Mouse (Mus musculus) limb, embryonic 12.5 days (tissue): Measurements from ENCODE around the gene Tbc1d19. TPM values are rescaled to one million over a fixed set of nuclear protein-coding genes. Genes with fewer than 3 reads are reported as not detected.
A peak's percentile ranks its signal among the peaks of the same experiment; 100 is the strongest.

Experiments
- ATAC-seq: fragments of 200-750 bp; cut with Nextera tagmentation; 2 replicates; pipeline ENCODE4 v1.8.0; 2017; ENCODE audit warnings: low read depth, moderate TSS enrichment; ENCODE audit not compliant: insufficient number of reproducible peaks, insufficient read depth, low FRiP score, low TSS enrichment
- H3K27ac ChIP-seq: fragments of 300-500 bp; sonication (generic); 2 replicates; pipeline ENCODE4 v1.5.1; 2016; ENCODE audit warnings: mild to moderate bottlenecking, moderate library complexity
- H3K27me3 ChIP-seq: fragments of 300-500 bp; sonication (generic); 2 replicates; pipeline ENCODE4 v1.6.1; 2016; ENCODE audit warnings: mild to moderate bottlenecking, moderate library complexity
- H3K36me3 ChIP-seq: fragments of 300-500 bp; sonication (generic); 2 replicates; pipeline ENCODE4 v1.6.1; 2016; ENCODE audit warnings: mild to moderate bottlenecking, moderate library complexity
- H3K4me1 ChIP-seq: fragments of 300-500 bp; sonication (generic); replicated peaks from 2 replicates; pipeline ENCODE4 v1.6.1; 2016
- H3K4me2 ChIP-seq: fragments of 300-500 bp; sonication (generic); 2 replicates; pipeline ENCODE4 v1.6.1; 2016; ENCODE audit warnings: mild to moderate bottlenecking, moderate library complexity
- H3K4me3 ChIP-seq: fragments of 300-500 bp; sonication (generic); replicated peaks from 2 replicates; pipeline ENCODE4 v1.5.1; 2016; ENCODE audit warnings: mild to moderate bottlenecking
- H3K9ac ChIP-seq: fragments of 300-500 bp; sonication (generic); replicated peaks from 2 replicates; pipeline ENCODE4 v1.6.1; 2016; ENCODE audit warnings: mild to moderate bottlenecking, moderate library complexity
- H3K9me3 ChIP-seq: fragments of 300-500 bp; sonication (generic); 2 replicates; pipeline ENCODE4 v1.6.1; 2016; ENCODE audit warnings: mild to moderate bottlenecking, moderate library complexity
- WGBS: fragments of 180-500 bp; shearing (Covaris S2); methylation state at CpG from one replicate; pipeline ENCODE4 v1.1.7; 2016; 5-methylcytosine and 5-hydroxymethylcytosine counted together
- polyA plus RNA-seq: library from polyadenylated mRNA; unstranded; fragments of >200 nt; fragmentation: Nextera tagmentation; extraction: Ambion mirVana; gene quantifications from 2 replicates; pipeline ENCODE4 v1.2.1, GENCODE M21; 2016

The Tbc1d19 gene
- polyA plus RNA-seq, 1 experiment from 2014 or later, result 45.8 TPM

DNA sequence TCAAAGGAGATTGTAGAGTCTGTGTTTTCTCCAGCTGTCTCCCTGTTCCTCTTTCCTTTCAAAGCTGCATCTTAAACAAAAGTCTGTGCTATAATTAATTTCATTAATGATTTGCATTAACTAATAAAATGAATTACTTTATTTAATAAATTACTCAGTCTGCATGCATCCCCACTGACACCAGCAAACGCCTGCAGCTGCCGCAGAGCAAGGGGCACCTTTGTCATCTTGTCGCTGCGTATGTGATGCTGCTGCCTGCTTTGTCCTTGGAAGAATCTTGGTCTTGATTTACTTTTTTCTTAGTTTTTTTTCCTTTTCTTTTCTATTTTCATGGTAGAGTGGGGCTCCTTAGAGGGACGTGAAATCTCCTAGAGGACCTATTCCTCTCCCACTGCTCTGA is 43.2 kb downstream of the Tbc1d19 start:
- Histone ChIP-seq H3K36me3 (peaks cover 24% of the 10 kb centered on the region), H3K4me2 (no peak overlapping the region), H3K9me3 (no peaks in the 10 kb centered on the region), H3K9ac (no peak overlapping the region), H3K4me1 (no peaks in the 10 kb centered on the region), H3K27me3 (no peaks in the 10 kb centered on the region), H3K4me3 (no peak overlapping the region), H3K27ac (no peak overlapping the region)
- WGBS, result 82% methylated on average over 5 of the region's 5 CpGs
- ATAC-seq, result no peak

GRCm38 (mm10) chr5:53854561-53854960 is 45.2 kb downstream of the Tbc1d19 start:
- no peak for ATAC-seq
- no peak overlapping the region for H3K4me3 ChIP-seq
- no peak overlapping the region for H3K4me2 ChIP-seq
- no peak overlapping the region for H3K9ac ChIP-seq
- H3K36me3 ChIP-seq, result peaks cover 28% of the 10 kb centered on the region
- H3K9me3 ChIP-seq, result no peaks in the 10 kb centered on the region
- H3K27me3 ChIP-seq, result no peaks in the 10 kb centered on the region
- no peak overlapping the region for H3K27ac ChIP-seq
- 88% methylated on average over 6 of the region's 6 CpGs for WGBS
- H3K4me1 ChIP-seq, result no peaks in the 10 kb centered on the region

- no peak overlapping the region for H3K4me3 ChIP-seq
- no peak overlapping the region for H3K27ac ChIP-seq
- H3K9me3 ChIP-seq, result no peaks in the 10 kb centered on the region
- no peak for ATAC-seq
- H3K9ac ChIP-seq, result no peak overlapping the region
- 88% methylated on average over 6 of the region's 6 CpGs for WGBS
- no peaks in the 10 kb centered on the region for H3K27me3 ChIP-seq
- no peaks in the 10 kb centered on the region for H3K4me1 ChIP-seq
- H3K36me3 ChIP-seq, result peaks cover 22% of the 10 kb centered on the region
- no peak overlapping the region for H3K4me2 ChIP-seq
These were observed 46.6 kb downstream of the Tbc1d19 start for GRCm38 (mm10) chr5:53856011-53856410.

GRCm38 (mm10) chr5:53865146-53865545 is 55.7 kb downstream of the Tbc1d19 start:
- 83% methylated on average over 5 of the region's 5 CpGs for WGBS

GRCm38 (mm10) chr5:53865991-53866390 is 56.6 kb downstream of the Tbc1d19 start:
- Histone ChIP-seq H3K27me3 (no peaks in the 10 kb centered on the region), H3K36me3 (peaks cover 7% of the 10 kb centered on the region; the same call in 1 of the 2 replicates), H3K9ac (no peak overlapping the region), H3K4me3 (no peak overlapping the region), H3K4me1 (no peaks in the 10 kb centered on the region), H3K4me2 (no peak overlapping the region), H3K27ac (no peak overlapping the region), H3K9me3 (no peaks in the 10 kb centered on the region)
- ATAC-seq, result no peak
- WGBS, result 79% methylated on average over 6 of the region's 6 CpGs

More at GRCm38 (mm10) chr5:53865146-53865545, 55.7 kb downstream of the Tbc1d19 start:
- no peak overlapping the region for H3K4me3 ChIP-seq
- peaks cover 7% of the 10 kb centered on the region; the same call in 1 of the 2 replicates for H3K36me3 ChIP-seq
- H3K27ac ChIP-seq, result no peak overlapping the region
- no peaks in the 10 kb centered on the region for H3K9me3 ChIP-seq
- H3K27me3 ChIP-seq, result no peaks in the 10 kb centered on the region
- no peaks in the 10 kb centered on the region for H3K4me1 ChIP-seq
- H3K9ac ChIP-seq, result no peak overlapping the region
- no peak for ATAC-seq
- no peak overlapping the region for H3K4me2 ChIP-seq

- Histone ChIP-seq H3K9ac (no peak overlapping the region), H3K4me3 (no peak overlapping the region), H3K4me2 (no peak overlapping the region), H3K36me3 (peaks cover 3% of the 10 kb centered on the region; the same call in 1 of the 2 replicates), H3K4me1 (no peaks in the 10 kb centered on the region), H3K9me3 (no peaks in the 10 kb centered on the region), H3K27ac (no peak overlapping the region), H3K27me3 (no peaks in the 10 kb centered on the region)
- 31% methylated on average over 6 of the region's 6 CpGs for WGBS
- ATAC-seq, result no peak; the same call in 1 of the 2 replicates
These were observed 62.4 kb downstream of the Tbc1d19 start for GRCm38 (mm10) chr5:53871665-53872312.

DNA sequence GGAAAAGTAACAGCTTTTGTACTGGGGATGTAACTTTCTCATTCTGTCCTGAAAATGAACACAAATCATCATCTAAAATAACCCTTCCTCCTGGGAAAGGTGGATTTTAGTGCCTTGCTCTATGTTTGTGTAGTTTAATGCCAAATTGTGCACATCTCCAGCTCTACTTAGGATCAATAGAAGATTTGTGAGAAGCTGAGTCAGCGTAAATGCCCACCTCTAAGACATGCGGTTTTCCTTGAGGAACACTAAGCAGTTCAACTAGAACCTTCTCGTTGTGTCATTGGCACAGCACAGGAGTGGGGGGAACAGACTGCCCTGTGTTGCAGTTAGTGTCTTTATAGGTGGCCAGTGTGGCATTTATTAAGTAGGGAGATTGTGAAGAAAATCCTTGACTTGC is 65.6 kb downstream of the Tbc1d19 start:
- 94% methylated on average over 3 of the region's 3 CpGs for WGBS
- no peak for ATAC-seq
- Histone ChIP-seq H3K27ac (no peak overlapping the region), H3K9ac (no peak overlapping the region), H3K36me3 (no peaks in the 10 kb centered on the region), H3K4me3 (no peak overlapping the region), H3K4me1 (no peaks in the 10 kb centered on the region), H3K9me3 (no peaks in the 10 kb centered on the region), H3K27me3 (no peaks in the 10 kb centered on the region), H3K4me2 (no peak overlapping the region)

- Histone ChIP-seq H3K9me3 (no peaks in the 10 kb centered on the region), H3K4me2 (no peak overlapping the region), H3K36me3 (peaks cover 2% of the 10 kb centered on the region; the same call in 1 of the 2 replicates), H3K27me3 (no peaks in the 10 kb centered on the region), H3K9ac (no peak overlapping the region), H3K27ac (no peak overlapping the region), H3K4me3 (no peak overlapping the region), H3K4me1 (no peaks in the 10 kb centered on the region)
- ATAC-seq, result no peak
- WGBS, result 49% methylated on average over 4 of the region's 4 CpGs
These were observed 71.3 kb downstream of the Tbc1d19 start for GRCm38 (mm10) chr5:53880724-53881123.

DNA sequence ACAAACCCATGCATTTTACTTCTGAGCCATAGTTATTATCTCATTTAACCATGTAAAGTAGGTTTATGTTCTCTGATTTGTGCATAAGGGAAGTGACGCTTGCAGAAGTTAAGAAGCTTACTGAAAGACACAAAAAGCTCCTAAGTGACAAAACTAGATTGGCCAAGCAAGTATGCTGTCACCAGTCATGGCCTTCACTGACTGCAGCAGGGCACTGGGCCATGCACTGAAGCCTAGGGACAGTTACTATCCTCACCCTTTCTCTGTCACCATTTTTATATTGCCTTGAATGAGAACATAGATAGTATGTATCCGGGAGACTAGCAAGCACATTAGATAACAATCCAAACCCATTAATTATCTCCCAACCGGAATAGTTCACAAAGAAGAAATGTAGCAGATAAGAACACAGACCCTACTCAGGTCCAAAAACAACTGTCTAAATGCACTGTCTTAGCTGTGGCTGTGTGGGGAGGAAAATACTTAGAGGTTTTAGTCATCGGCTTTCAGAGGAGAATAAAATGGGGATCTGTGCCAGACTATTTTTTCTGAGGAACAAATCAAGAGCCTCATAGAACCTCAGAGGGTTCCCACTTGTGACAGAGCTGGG is 72.1 kb downstream of the Tbc1d19 start:
- Histone ChIP-seq H3K9me3 (no peaks in the 10 kb centered on the region), H3K4me1 (no peaks in the 10 kb centered on the region), H3K27me3 (no peaks in the 10 kb centered on the region), H3K4me2 (no peak overlapping the region), H3K4me3 (no peak overlapping the region), H3K36me3 (peaks cover 4% of the 10 kb centered on the region; the same call in 1 of the 2 replicates), H3K27ac (no peak overlapping the region), H3K9ac (no peak overlapping the region)
- ATAC-seq, result no peak
- 85% methylated on average over 4 of the region's 4 CpGs for WGBS

DNA sequence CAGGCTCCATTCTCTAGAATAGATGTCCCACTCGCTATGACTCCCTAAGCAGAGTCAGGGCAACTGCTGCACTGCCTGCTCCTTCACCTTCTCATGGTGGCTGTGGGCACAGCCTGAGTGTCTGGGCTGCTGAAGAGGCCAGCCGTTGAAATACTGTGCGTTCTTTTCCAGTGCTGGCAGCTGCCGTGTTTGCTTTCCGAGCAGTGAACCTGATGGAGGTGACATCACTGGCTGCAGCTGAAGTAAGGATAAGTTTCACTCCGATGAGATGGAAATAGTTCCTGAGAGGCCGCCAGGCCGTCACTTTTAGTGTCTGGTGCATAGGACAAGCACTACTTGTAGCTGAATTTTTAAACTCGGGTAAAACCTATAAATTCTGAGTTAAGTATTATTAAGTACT is 92.0 kb downstream of the Tbc1d19 start:
- Histone ChIP-seq H3K27ac (no peak overlapping the region), H3K36me3 (peaks cover 24% of the 10 kb centered on the region), H3K9me3 (no peaks in the 10 kb centered on the region), H3K9ac (no peak overlapping the region), H3K4me2 (peak overlapping the region; percentile 0; the same call in 1 of the 2 replicates), H3K4me3 (no peak overlapping the region), H3K27me3 (peaks cover 12% of the 10 kb centered on the region), H3K4me1 (peaks cover 7% of the 10 kb centered on the region; the same call in 1 of the 2 replicates)
- WGBS, result 39% methylated on average over 9 of the region's 9 CpGs
- 0 out of 2 replicates have a peak, but pooled peaks have one; percentile 37 for ATAC-seq

DNA sequence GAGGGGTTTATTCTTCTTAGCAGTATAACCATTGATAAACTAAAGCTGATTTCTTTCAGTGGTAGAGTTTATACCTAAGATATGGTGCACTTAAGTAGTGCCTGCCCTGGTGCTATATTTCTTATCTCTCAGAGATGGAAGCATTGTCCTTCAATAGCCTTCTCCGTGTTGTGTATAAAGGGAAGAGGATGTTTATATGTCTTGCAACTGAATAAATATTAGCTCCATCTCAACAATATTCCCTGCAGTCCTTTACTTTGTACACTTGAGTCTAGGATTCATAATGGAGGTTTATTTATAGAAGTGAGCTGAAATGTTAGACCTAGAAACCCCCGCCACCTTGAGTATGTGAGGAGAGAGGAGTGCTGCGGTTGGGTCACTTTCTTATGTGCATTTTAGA is 93.4 kb downstream of the Tbc1d19 start:
- Histone ChIP-seq H3K27me3 (peaks cover 12% of the 10 kb centered on the region), H3K4me3 (no peak overlapping the region), H3K36me3 (peaks cover 24% of the 10 kb centered on the region), H3K27ac (no peak overlapping the region), H3K4me2 (no peak overlapping the region), H3K4me1 (peaks cover 7% of the 10 kb centered on the region; the same call in 1 of the 2 replicates), H3K9me3 (no peaks in the 10 kb centered on the region), H3K9ac (no peak overlapping the region)
- ATAC-seq, result no peak
- WGBS, result 89% methylated on average over 3 of the region's 3 CpGs
